Mouse (Mus musculus) hindbrain, embryonic 11.5 days (tissue): Measurements from ENCODE around the gene Zfp654. TPM values are rescaled to one million over a fixed set of nuclear protein-coding genes. Genes with fewer than 3 reads are reported as not detected.

Source experiments
- ATAC-seq: fragments of 200-750 bp; cut with Nextera tagmentation; 2 replicates; pipeline ENCODE4 v1.8.0; 2017; ENCODE audit warnings: mild to moderate bottlenecking, moderate TSS enrichment, moderate library complexity; ENCODE audit not compliant: low FRiP score
- DNase-seq: peaks from one replicate; pipeline ENCODE4 v3.0.0-alpha.2; 2015; ENCODE audit warnings: low spot score
- H3K27ac ChIP-seq: fragments of 300-500 bp; sonication (generic); 2 replicates; pipeline ENCODE4 v1.5.1; 2014; ENCODE audit warnings: mild to moderate bottlenecking, low read depth, low read length
- H3K27me3 ChIP-seq: fragments of 300-500 bp; sonication (generic); 2 replicates; pipeline ENCODE4 v1.6.1; 2014; ENCODE audit warnings: mild to moderate bottlenecking, low read length, moderate library complexity, mixed read lengths; ENCODE audit not compliant: control insufficient read depth, insufficient read depth
- H3K36me3 ChIP-seq: fragments of 300-500 bp; sonication (generic); 2 replicates; pipeline ENCODE4 v1.6.1; 2014; ENCODE audit warnings: mild to moderate bottlenecking, low read length, moderate library complexity, mixed read lengths; ENCODE audit not compliant: control insufficient read depth, insufficient read depth
- H3K4me1 ChIP-seq: fragments of 300-500 bp; sonication (generic); replicated peaks from 2 replicates; pipeline ENCODE4 v1.6.1; 2014; ENCODE audit warnings: low read length, mixed read lengths; ENCODE audit not compliant: control insufficient read depth, insufficient read depth
- H3K4me2 ChIP-seq: fragments of 300-500 bp; sonication (generic); replicated peaks from 2 replicates; pipeline ENCODE4 v1.6.1; 2014; ENCODE audit warnings: mild to moderate bottlenecking, low read depth, low read length
- H3K4me3 ChIP-seq: fragments of 300-500 bp; sonication (generic); 2 replicates; pipeline ENCODE4 v1.5.1; 2014; ENCODE audit warnings: low read depth, low read length
- H3K9ac ChIP-seq: fragments of 300-500 bp; sonication (generic); 2 replicates; pipeline ENCODE4 v1.6.1; 2014; ENCODE audit warnings: low read depth, low read length
- H3K9me3 ChIP-seq: fragments of 300-500 bp; sonication (generic); 2 replicates; pipeline ENCODE4 v1.6.1; 2016; ENCODE audit warnings: low read length; ENCODE audit not compliant: control insufficient read depth
- WGBS: fragments of 180-500 bp; shearing (Covaris S2); extraction: QIAGEN DNeasy Blood & Tissue Kit; methylation state at CpG from one replicate; pipeline ENCODE4 v1.1.7; 2014; 5-methylcytosine and 5-hydroxymethylcytosine counted together
- polyA plus RNA-seq: library from polyadenylated mRNA; unstranded; fragments of >200 nt; fragmentation: Nextera tagmentation; extraction: Ambion mirVana; gene quantifications from 2 replicates; pipeline ENCODE4 v1.2.1, GENCODE M21; 2014

Zfp654 gene
- polyA plus RNA-seq, 1 experiment from 2014 or later = 7.6 TPM

DNA sequence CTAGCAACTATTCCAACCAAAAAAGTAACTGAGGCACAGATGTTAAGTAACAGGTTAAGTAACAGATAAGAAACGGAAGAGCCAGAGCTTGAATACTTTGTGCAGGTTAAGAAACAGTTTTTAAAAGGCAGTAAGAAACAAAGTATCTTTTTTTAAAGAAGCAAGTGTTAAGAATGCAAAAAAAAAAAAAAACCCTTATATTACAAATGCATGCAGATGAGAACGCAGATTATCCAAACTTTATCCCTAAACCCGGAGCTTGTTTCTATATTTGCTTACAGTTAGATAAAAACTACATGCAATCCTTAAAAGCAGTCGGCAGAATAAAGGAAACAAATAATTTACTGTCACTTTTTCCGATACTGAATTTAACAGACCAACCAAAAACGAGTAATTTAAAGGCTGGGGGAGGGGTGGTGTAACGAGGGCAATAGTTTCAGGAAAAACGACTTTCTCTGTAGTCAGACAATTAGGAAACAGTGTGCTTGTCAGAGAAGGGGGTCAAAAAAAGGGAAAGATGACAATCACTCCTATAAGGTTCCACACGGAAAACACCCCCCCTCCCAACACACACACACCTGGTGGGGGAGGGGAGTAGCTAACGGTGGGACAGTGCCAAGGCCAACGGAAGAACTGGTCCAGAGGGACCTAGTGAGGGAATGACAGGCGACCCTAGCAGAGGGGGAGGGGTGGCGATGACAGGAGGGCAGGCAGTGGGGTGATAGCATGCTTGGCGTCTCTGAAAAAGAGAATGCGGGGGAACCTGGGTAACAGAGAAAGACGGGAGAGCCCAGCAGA, 966 bp downstream of the Zfp654 start:
- Histone ChIP-seq H3K27me3 (no peaks in the 10 kb centered on the region), H3K9ac (peak overlapping the region; percentile 91), H3K4me3 (peak overlapping the region; percentile 91), H3K27ac (peak overlapping the region; percentile 94), H3K4me2 (peak overlapping the region; percentile 92), H3K4me1 (peaks cover 2% of the 10 kb centered on the region; the same call in 1 of the 2 replicates), H3K9me3 (no peaks in the 10 kb centered on the region), H3K36me3 (peaks cover under 1% of the 10 kb centered on the region; the same call in 1 of the 2 replicates)
- DNase-seq (peak; percentile 68), ATAC-seq (peak; percentile 15)
- WGBS = 7% methylated on average over 16 of the region's 16 CpGs

DNA sequence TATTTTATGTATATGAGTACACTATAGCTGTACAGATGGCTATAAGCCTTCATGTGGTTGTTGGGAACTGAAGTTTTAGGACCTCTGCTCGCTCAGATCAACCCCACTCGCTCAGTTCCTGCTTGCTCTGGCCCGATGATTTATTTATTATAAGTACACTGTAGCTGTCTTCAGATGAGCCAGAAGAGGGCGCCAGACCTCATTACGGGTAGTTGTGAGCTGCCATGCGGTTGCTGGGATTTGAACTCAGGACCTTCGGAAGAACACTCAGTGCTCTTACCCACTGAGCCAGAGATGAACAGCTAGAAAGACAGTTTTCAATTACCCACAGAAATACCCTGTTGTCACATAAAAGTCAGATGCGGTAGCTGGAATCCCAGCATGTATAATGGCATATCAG, 5.5 kb downstream of the Zfp654 start:
- H3K4me2 ChIP-seq = no peak overlapping the region
- no peak overlapping the region for H3K27ac ChIP-seq
- H3K9ac ChIP-seq = no peak overlapping the region
- no peaks in the 10 kb centered on the region for H3K9me3 ChIP-seq
- WGBS = 91% methylated on average over 8 of the region's 8 CpGs
- no peaks in the 10 kb centered on the region for H3K27me3 ChIP-seq
- no peak overlapping the region for H3K4me3 ChIP-seq
- H3K4me1 ChIP-seq = no peaks in the 10 kb centered on the region
- ATAC-seq (no peak), DNase-seq (no peak)
- H3K36me3 ChIP-seq = no peaks in the 10 kb centered on the region

DNA sequence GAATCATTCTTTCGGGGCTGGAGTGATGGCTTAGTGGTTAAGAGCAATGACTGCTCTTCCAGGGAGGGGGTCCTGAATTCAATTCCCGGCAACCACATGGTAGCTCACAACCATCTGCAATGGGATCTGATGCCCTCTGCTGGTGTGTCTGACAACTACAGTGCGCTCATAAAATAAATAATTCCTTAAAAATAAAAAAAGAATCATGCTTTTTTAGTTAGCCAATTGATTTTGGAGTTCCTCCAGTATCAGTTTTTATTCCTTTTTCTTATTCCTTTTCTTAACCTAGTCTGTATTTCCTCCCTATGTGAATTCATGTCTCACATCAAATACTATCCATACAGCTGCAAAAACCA, 9.1 kb downstream of the Zfp654 start:
- no peak overlapping the region for H3K4me2 ChIP-seq
- no peaks in the 10 kb centered on the region for H3K27me3 ChIP-seq
- ATAC-seq (no peak), DNase-seq (no peak)
- WGBS = 94% methylated on average over 3 of the region's 3 CpGs
- no peak overlapping the region for H3K9ac ChIP-seq
- no peaks in the 10 kb centered on the region for H3K9me3 ChIP-seq
- no peak overlapping the region for H3K27ac ChIP-seq
- H3K4me1 ChIP-seq = no peaks in the 10 kb centered on the region
- no peak overlapping the region for H3K4me3 ChIP-seq
- H3K36me3 ChIP-seq = no peaks in the 10 kb centered on the region

DNA sequence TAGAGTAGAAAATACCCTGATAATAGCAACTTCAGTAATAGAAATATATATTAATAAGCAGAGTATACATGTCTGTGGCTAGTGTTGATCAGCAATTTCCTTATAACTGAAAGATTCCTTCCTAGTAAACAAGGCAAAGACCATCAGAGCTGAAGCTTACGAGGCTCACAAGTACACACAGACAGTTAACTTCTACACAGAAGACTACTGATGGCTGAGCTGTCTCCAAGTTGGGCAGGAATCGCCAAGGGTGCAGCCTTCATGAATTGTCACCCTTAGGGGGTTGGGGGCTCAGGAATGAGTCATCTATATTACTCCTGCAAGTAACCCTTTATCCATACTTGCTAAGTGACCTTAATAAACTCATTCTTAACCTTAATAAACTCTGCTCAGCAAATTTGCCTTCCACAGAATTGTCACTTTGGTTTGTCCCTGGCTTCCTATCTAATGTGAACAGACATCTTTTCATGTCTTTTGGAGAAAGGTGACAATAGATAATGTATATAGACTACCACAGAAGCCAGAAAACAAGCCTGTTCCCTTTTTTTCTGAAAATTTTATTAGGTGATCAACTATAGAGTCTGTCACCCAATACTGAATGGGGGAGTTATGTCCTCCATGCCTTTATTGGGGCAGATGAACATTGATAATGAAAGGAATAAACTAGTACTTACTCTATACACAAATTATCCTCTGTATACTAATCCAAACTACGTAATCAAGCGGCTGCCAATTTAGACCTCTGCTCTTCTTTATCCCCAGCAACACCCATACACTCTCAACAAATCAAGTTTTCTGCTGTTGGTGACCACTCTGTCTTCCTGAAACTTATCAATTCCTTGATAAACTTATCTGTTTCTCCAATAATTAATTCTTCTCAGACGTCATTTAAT, 9.7 kb downstream of the Zfp654 start:
- WGBS = 94% methylated on average over 5 of the region's 5 CpGs
- H3K4me3 ChIP-seq = no peak overlapping the region

DNA sequence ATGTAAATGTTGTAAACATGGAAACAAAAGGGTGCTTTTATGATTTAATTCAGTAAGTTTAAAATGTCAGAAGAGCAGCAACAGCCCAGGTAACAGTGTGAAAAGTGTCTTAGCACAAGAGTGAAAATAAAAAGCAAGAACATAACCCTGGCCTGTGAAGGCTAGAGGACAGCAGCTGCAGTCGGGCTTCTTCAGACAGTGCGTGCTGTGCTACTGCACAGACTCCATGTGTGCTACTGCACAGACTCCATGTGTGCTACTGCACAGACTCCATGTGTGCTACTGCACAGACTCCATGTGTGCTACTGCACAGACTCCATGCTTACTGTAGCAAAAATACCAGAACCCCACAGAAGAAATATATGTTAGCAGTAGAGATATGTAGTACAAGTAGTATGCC, 14.7 kb downstream of the Zfp654 start:
- no peak overlapping the region for H3K4me3 ChIP-seq
- no peak overlapping the region for H3K4me2 ChIP-seq
- ATAC-seq (no peak), DNase-seq (no peak)
- H3K9me3 ChIP-seq = no peaks in the 10 kb centered on the region
- no peak overlapping the region for H3K27ac ChIP-seq
- no peak overlapping the region for H3K9ac ChIP-seq
- H3K27me3 ChIP-seq = no peaks in the 10 kb centered on the region
- no peaks in the 10 kb centered on the region for H3K4me1 ChIP-seq
- no peaks in the 10 kb centered on the region for H3K36me3 ChIP-seq
- 87% methylated on average over 2 of the region's 2 CpGs for WGBS

More for the DNA sequence above, 9.7 kb downstream of the Zfp654 start:
- Histone ChIP-seq H3K27ac (no peak overlapping the region), H3K36me3 (no peaks in the 10 kb centered on the region), H3K27me3 (no peaks in the 10 kb centered on the region), H3K9ac (no peak overlapping the region), H3K4me1 (no peaks in the 10 kb centered on the region), H3K9me3 (no peaks in the 10 kb centered on the region), H3K4me2 (no peak overlapping the region)
- ATAC-seq (no peak), DNase-seq (no peak)

DNA sequence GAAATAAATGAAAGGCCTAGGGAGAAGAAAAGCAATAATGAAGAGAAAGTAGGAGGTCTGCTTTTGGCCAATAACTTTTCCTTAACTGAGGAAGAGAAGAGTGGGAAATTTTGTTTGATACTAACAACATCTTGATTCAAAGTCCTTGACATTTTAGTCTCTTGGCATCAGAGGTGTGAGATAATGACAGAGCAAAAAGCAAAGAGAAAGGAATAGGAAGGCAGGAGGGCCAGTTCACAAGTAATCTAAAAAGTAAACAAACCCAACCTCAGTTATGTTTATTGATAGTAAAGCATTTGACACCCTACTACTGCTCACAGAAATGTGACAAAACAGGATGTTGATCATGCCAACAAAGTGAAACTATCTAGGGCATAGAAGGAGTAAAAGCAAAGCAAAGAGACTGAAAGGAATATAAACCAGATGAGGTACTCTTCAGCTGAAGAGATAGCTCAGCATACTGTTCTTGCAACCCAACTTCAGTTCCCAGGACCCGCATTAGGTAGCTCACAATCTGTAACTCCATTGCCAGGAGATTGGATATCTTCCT, 15.4 kb downstream of the Zfp654 start:
- H3K4me3 ChIP-seq = no peak overlapping the region
- H3K4me2 ChIP-seq = no peak overlapping the region
- H3K9ac ChIP-seq = no peak overlapping the region
- no peaks in the 10 kb centered on the region for H3K36me3 ChIP-seq
- no peaks in the 10 kb centered on the region for H3K4me1 ChIP-seq
- no peaks in the 10 kb centered on the region for H3K9me3 ChIP-seq
- no peak for DNase-seq
- no peaks in the 10 kb centered on the region for H3K27me3 ChIP-seq
- no peak overlapping the region for H3K27ac ChIP-seq
- no peak for ATAC-seq
- WGBS = 81% methylated on average over 1 of the region's 1 CpGs

DNA sequence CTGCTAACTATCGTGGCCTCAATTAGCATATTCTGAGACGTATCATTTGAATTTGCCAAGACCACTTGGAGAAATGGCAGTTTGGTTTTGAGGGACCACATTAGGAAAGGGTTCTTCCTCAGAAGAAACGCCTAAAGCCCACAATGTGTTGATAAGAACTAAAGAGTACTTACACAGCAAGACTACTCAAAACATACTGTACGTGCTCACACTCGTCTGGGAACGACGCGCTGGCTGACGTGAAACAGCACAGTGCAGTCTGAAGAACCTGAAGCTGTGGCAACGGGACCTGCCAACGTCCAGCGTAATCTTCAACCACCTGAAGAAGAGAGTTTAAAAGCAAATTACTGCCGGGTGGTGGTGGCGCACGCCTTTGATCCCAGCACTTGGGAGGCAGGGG, 21.2 kb downstream of the Zfp654 start:
- no peaks in the 10 kb centered on the region for H3K4me1 ChIP-seq
- H3K36me3 ChIP-seq = no peaks in the 10 kb centered on the region
- WGBS = 95% methylated on average over 15 of the region's 15 CpGs
- no peak for DNase-seq
- H3K27me3 ChIP-seq = no peaks in the 10 kb centered on the region
- ATAC-seq = no peak
- H3K4me3 ChIP-seq = no peak overlapping the region
- H3K27ac ChIP-seq = no peak overlapping the region
- no peaks in the 10 kb centered on the region for H3K9me3 ChIP-seq
- H3K4me2 ChIP-seq = no peak overlapping the region
- no peak overlapping the region for H3K9ac ChIP-seq

DNA sequence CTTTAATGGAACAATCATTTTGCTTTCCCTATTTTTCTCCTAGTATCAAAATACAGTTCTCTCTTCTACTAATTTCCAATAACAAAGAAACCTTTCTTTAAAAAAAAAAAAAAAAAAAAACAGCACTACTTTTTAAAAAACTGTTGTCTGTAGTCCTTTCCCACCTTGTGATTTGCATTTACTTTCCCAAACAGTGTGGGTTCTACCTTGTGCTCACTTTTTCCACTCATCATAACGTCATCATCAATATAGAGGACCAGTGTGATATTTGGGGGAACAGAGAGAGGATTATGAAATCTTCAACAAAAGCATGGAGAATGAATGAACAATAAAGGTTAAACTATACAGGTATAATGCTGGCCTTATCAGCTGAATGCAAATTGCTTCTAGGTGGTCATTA, 27.0 kb downstream of the Zfp654 start:
- H3K4me2 ChIP-seq = no peak overlapping the region
- H3K27me3 ChIP-seq = no peaks in the 10 kb centered on the region
- H3K4me1 ChIP-seq = no peaks in the 10 kb centered on the region
- no peaks in the 10 kb centered on the region for H3K9me3 ChIP-seq
- H3K4me3 ChIP-seq = no peak overlapping the region
- no peaks in the 10 kb centered on the region for H3K36me3 ChIP-seq
- no peak for ATAC-seq
- 89% methylated on average over 1 of the region's 1 CpGs for WGBS
- H3K27ac ChIP-seq = no peak overlapping the region
- no peak for DNase-seq
- no peak overlapping the region for H3K9ac ChIP-seq
